Mouse (Mus musculus): ENCODE measurements around the gene Spata33. TPM values are rescaled to one million over a fixed set of nuclear protein-coding genes. Genes with fewer than 3 reads are reported as not detected.

Spata33 gene
- polyA plus RNA-seq (2015; fragmentation: Illumina TruSeq; extraction: RNeasy Lipid Tissue Mini Kit (QIAGEN cat#74804); ENCODE audit: insufficient read depth, low replicate concordance): 0.19 TPM

DNA sequence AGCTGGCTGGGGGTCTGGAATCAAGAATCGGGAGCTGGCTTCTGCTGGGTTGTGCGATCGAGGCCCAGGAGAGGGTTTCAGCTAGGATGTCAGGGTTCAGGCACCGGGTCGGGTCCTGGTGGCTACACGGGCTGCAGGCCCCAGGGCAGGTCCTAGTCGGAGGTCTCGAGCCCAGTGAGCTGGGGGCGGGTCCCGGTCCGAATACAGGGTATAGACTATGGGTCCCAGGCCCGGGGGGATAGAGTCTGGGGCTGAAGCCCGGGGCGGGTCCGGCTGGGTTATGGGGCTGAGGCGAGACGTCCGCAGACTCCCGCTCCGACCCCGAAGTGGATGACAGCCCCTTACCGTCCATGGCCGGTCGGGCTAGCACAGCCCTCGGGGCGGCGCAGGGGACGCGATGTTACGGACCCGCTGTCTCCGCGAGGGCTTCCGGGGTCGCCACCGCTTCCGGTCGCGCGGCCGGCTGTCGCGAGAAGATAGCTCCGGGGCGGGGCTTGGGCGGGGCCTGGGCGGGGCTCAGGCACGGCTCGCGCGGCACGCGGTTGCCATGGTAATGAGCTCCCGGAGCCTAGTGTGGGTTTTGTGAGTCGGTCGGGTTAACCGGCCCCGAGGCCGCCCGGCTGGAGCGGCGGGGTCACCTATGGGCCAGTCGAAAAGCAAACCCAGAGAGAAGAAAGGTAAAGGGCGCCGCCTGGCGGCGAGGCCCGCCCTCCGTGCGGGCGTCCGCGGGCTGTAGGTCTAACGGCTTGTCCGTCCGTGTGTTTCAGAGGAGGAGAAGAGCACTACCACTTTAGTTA is at the start of gene Spata33, which contains the start of gene Chmp1a:
Gene Spata33 (plus strand): TSS at position 512 of the 797 bp plus-strand sequence.
Gene Chmp1a (minus strand): TSS at position 443 of the 797 bp plus-strand sequence.

DNA sequence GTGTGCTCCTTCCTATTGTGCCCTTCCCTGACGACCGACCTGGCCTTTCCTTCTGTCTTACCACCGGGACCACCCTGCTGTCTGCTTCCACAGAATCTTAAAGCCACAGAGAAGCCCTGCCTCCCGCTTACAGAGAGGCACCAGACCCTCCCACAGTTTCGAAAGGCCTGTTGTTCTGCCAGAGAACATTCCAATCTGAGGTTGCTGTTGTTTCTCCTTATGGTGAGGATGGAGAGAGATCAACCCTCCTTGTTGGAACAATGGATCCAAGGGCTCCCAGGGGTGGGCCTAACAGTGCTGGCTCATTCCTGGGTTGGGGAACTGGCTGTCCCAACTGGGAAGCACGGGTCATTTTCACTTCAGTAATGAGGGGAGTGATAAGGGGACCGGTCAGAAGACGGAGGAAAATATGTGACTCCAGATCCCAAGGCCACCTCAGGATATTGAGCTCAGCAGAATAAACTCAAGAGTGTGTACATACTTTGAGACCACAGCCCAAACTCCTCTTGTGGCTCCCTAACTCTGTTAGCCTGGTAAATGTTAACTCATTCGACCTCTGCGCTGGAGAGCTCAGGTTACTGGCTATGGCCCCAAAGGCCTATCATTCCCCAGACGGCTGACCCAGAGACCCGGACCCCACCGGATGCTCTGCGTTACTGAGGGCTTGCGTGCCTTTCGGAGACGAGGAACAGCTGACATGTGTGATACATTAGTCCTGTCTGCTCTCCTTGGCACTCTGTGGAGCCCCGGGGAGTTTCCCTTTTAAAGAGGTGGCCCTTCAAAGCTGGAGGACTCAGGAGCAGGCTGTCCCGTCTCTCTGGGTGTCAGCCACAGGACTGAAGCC is 26.8 kb upstream of the Spata33 start, which contains the start of gene Dpep1:
Gene Dpep1 (plus strand): TSS at position 677 of the 844 bp plus-strand sequence.

GRCm38 (mm10) chr8:123224278-123225266 is 11.9 kb downstream of the Spata33 start, which contains the start of gene Cdk10:
Cdk10 (plus strand) TSS chr8:123224842.

DNA sequence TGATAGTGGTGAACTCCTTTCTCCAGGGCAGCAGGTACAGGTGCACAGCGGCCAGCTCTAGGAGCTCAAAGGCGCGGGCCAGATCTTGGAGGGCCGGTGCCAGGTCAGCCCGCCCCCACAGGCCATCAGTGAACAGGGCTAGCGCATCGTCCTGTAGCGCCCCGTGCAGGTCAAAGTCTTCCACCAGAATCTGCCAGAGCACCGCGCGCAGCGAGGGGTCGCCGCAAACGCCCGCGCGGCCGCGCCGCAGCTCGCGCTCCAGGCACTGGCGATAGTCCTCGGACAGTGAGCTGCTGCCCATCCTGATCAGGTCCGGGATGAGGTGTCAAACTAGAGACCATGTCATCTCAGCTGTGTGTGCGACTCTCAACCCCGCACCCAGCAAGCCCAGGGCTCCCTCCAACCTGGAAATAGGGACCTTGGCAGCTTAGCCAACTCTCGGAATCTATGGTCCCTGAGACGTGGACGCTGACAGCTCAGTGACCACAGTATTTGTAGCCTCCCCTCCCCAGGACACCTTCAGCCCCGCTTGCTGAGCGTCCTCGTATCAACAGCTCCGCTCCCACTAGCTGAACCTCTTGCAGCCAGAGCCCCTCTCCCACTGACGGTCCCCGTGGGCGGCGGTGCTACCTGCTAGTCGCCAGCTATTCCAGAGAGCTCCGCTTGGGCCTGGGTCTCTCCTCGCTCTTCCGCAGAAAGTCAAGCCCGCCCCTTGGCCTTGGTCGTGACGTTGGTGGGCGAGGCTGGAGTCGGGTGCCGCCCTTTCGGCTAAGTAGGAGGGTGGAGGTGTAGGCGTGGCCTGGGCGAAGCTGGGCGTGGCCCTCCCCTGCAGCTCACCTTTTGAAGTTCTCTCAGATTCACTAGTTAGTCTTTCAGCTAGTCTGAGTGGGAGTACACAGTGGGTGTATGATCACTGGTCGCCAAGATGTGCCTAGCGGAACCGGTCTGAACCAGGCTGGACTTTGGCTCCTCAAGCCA is 23.2 kb downstream of the Spata33 start, which contains the start of gene Spata2l:
Gene Spata2l (minus strand): TSS at position 714 of the 978 bp plus-strand sequence.

DNA sequence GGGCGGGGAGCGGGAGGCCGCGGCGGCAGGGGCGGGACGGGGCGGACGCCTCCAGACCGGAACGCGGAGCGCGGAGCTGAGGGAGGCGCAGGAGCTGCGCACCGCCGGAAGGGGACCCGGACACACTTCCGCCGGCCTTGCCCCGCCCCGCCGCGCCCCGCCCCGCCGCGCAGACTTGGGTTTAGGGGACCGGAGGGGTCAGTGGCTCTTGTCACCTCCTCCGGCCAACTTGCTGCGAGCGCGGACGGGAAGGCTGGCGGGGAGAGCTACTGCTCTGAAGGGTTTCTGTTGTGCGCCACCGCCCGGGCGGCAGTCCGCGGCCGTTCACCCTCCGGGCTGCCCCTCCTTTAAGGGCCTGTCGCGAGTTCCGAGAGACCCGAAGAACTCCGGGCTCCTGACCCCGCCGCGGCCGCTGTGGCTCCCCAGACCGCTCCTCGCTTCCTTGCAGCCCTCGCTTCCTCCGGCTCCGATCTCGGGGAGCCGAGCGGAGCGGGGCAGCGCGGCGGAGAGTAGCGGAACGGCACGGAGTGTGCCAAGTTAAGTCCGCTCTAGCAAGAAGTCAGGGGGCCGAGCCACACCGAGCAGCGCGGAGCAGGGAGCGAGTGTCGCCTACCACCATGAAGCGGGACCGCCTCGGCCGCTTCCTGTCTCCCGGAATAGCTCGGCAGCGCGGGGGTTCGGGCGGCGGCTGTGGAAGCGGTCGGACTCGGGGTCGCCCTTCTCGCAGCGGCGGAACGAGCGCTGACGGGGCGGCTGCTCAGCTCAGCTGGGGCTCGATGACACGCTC is 41.7 kb downstream of the Spata33 start, which contains the start of the genes Zfp276 and Vps9d1:
Gene Zfp276 (plus strand): TSS at position 97 of the 787 bp plus-strand sequence.
Gene Vps9d1 (minus strand): TSS at position 250 of the 787 bp plus-strand sequence.

Other genes starting within 250 kb of the Spata33 start
- 95.4 TPM for gene Ankrd11, start 170.6 kb upstream of the Spata33 start, polyA plus RNA-seq (2015; fragmentation: Illumina TruSeq; extraction: RNeasy Lipid Tissue Mini Kit (QIAGEN cat#74804); ENCODE audit: insufficient read depth, low replicate concordance)
- gene Spg7, start 149.9 kb upstream of the Spata33 start, polyA plus RNA-seq (2015; fragmentation: Illumina TruSeq; extraction: RNeasy Lipid Tissue Mini Kit (QIAGEN cat#74804); ENCODE audit: insufficient read depth, low replicate concordance): 35.7 TPM
- gene Rpl13, start 110.5 kb upstream of the Spata33 start, polyA plus RNA-seq (2015; fragmentation: Illumina TruSeq; extraction: RNeasy Lipid Tissue Mini Kit (QIAGEN cat#74804); ENCODE audit: insufficient read depth, low replicate concordance): 1,006 TPM
- gene Cpne7, start 95.5 kb upstream of the Spata33 start, polyA plus RNA-seq (2015; fragmentation: Illumina TruSeq; extraction: RNeasy Lipid Tissue Mini Kit (QIAGEN cat#74804); ENCODE audit: insufficient read depth, low replicate concordance): 0.61 TPM
- gene Sult5a1, start 54.5 kb upstream of the Spata33 start, polyA plus RNA-seq (2015; fragmentation: Illumina TruSeq; extraction: RNeasy Lipid Tissue Mini Kit (QIAGEN cat#74804); ENCODE audit: insufficient read depth, low replicate concordance): 0.23 TPM
- 0.94 TPM for gene Dpep1, start 26.6 kb upstream of the Spata33 start, polyA plus RNA-seq (2015; fragmentation: Illumina TruSeq; extraction: RNeasy Lipid Tissue Mini Kit (QIAGEN cat#74804); ENCODE audit: insufficient read depth, low replicate concordance)
- 61.1 TPM for gene Chmp1a, start 69 bp upstream of the Spata33 start, polyA plus RNA-seq (2015; fragmentation: Illumina TruSeq; extraction: RNeasy Lipid Tissue Mini Kit (QIAGEN cat#74804); ENCODE audit: insufficient read depth, low replicate concordance)
- 41.7 TPM for gene Cdk10, start 12.0 kb downstream of the Spata33 start, polyA plus RNA-seq (2015; fragmentation: Illumina TruSeq; extraction: RNeasy Lipid Tissue Mini Kit (QIAGEN cat#74804); ENCODE audit: insufficient read depth, low replicate concordance)
- gene Spata2l, start 23.4 kb downstream of the Spata33 start, polyA plus RNA-seq (2015; fragmentation: Illumina TruSeq; extraction: RNeasy Lipid Tissue Mini Kit (QIAGEN cat#74804); ENCODE audit: insufficient read depth, low replicate concordance): 2.1 TPM
- gene Zfp276, start 41.4 kb downstream of the Spata33 start, polyA plus RNA-seq (2015; fragmentation: Illumina TruSeq; extraction: RNeasy Lipid Tissue Mini Kit (QIAGEN cat#74804); ENCODE audit: insufficient read depth, low replicate concordance): 11.3 TPM
- gene Vps9d1, start 41.5 kb downstream of the Spata33 start, polyA plus RNA-seq (2015; fragmentation: Illumina TruSeq; extraction: RNeasy Lipid Tissue Mini Kit (QIAGEN cat#74804); ENCODE audit: insufficient read depth, low replicate concordance): 13.5 TPM
- gene Fanca, start 105.7 kb downstream of the Spata33 start, polyA plus RNA-seq (2015; fragmentation: Illumina TruSeq; extraction: RNeasy Lipid Tissue Mini Kit (QIAGEN cat#74804); ENCODE audit: insufficient read depth, low replicate concordance): 22.2 TPM
- gene Spire2, start 119.9 kb downstream of the Spata33 start, polyA plus RNA-seq (2015; fragmentation: Illumina TruSeq; extraction: RNeasy Lipid Tissue Mini Kit (QIAGEN cat#74804); ENCODE audit: insufficient read depth, low replicate concordance): 0.28 TPM
- 390 TPM for gene Tcf25, start 160.9 kb downstream of the Spata33 start, polyA plus RNA-seq (2015; fragmentation: Illumina TruSeq; extraction: RNeasy Lipid Tissue Mini Kit (QIAGEN cat#74804); ENCODE audit: insufficient read depth, low replicate concordance)
- not detected for gene Mc1r, start 194.3 kb downstream of the Spata33 start, polyA plus RNA-seq (2015; fragmentation: Illumina TruSeq; extraction: RNeasy Lipid Tissue Mini Kit (QIAGEN cat#74804); ENCODE audit: insufficient read depth, low replicate concordance)
- 0.48 TPM for gene Tubb3, start 198.6 kb downstream of the Spata33 start, polyA plus RNA-seq (2015; fragmentation: Illumina TruSeq; extraction: RNeasy Lipid Tissue Mini Kit (QIAGEN cat#74804); ENCODE audit: insufficient read depth, low replicate concordance)
- gene Def8, start 210.7 kb downstream of the Spata33 start, polyA plus RNA-seq (2015; fragmentation: Illumina TruSeq; extraction: RNeasy Lipid Tissue Mini Kit (QIAGEN cat#74804); ENCODE audit: insufficient read depth, low replicate concordance): 10.7 TPM

Data from spleen, adult 10 weeks (tissue).